Mouse (Mus musculus) heart, adult 2 months (tissue): ENCODE data around the gene Frzb. TPM values are rescaled to one million over a fixed set of nuclear protein-coding genes. Genes with fewer than 3 reads are reported as not detected.

ENCODE experiments used
- DNase-seq, 2 experiments: peaks; one replicate each; pipeline ENCODE4 v3.0.0; 2021
- H3K27ac ChIP-seq: fragments of 200-600 bp; 2 replicates; pipeline ENCODE4 v1.8.1; 2022
- H3K27me3 ChIP-seq: fragments of 200-500 bp; 2 replicates; pipeline ENCODE4 v1.6.1; 2012; ENCODE audit warnings: mild to moderate bottlenecking, low read length, inconsistent platforms, mixed read lengths; ENCODE audit not compliant: control insufficient read depth, insufficient read depth
- H3K36me3 ChIP-seq: fragments of 200-500 bp; 2 replicates; pipeline ENCODE4 v1.6.1; 2012; ENCODE audit warnings: low read length, inconsistent platforms; ENCODE audit not compliant: control insufficient read depth, insufficient read depth
- H3K4me1 ChIP-seq: fragments of 200-500 bp; 2 replicates; pipeline ENCODE4 v1.6.1; 2011; ENCODE audit warnings: low read length; ENCODE audit not compliant: control insufficient read depth, insufficient read depth
- H3K4me3 ChIP-seq: fragments of 200-600 bp; 2 replicates; pipeline ENCODE4 v1.8.1; 2022
- H3K79me2 ChIP-seq: fragments of 200-500 bp; replicated peaks from 2 replicates; pipeline ENCODE4 v1.6.1; 2012; ENCODE audit warnings: mild to moderate bottlenecking, inconsistent platforms, low read length, moderate library complexity, mixed read lengths; ENCODE audit not compliant: control insufficient read depth, insufficient read depth
- H3K9ac ChIP-seq: fragments of 200-500 bp; 2 replicates; pipeline ENCODE4 v1.6.1; 2012; ENCODE audit warnings: low read depth, mild to moderate bottlenecking, control low read depth, inconsistent platforms, low read length, mixed read lengths
- CTCF ChIP-seq: fragments of 200-600 bp; IDR thresholded peaks from 2 replicates; pipeline ENCODE4 v1.8.1; 2022; ENCODE audit warnings: antibody characterized with exemption, mild to moderate bottlenecking, moderate library complexity
- EP300 ChIP-seq: fragments of 200-500 bp; IDR thresholded peaks from 2 replicates; pipeline ENCODE4 v1.6.1; 2011; ENCODE audit warnings: low read depth, low read length, control low read depth; ENCODE audit not compliant: insufficient read depth
- POLR2A ChIP-seq: fragments of 200-500 bp; IDR thresholded peaks from 2 replicates; pipeline ENCODE4 v1.6.1; 2011; ENCODE audit warnings: mild to moderate bottlenecking, low read depth, low read length, control low read depth; ENCODE audit not compliant: insufficient read depth
- whole genome bisulfite sequencing: fragments of 180-500 bp; shearing (Covaris S2); methylation state at CpG from one replicate; pipeline ENCODE4 v1.1.7; 2018; 5-methylcytosine and 5-hydroxymethylcytosine counted together
- intact Hi-C: fragments of 180-260 bp; cut with DNase I; formaldehyde crosslinking; loops from one replicate; pipeline ENCODE4 v1.15.1; 2025
- polyA plus RNA-seq: library from polyadenylated mRNA; depleted of rRNA; stranded (reverse); fragments of >200 nt; gene quantifications from 2 replicates; pipeline ENCODE4 v1.2.3, GENCODE M21; 2012
- total RNA-seq, 2 experiments: library from RNA; stranded (reverse); gene quantifications; 2 replicates each; pipeline ENCODE4 v1.2.3; 2021

The Frzb gene
- total and polyA plus RNA-seq, 3 experiments: 2.8 to 6.0 (median 5.7) TPM

GRCm38 (mm10) chr2:80413124-80413523, 34.3 kb downstream of the Frzb start:
- intact Hi-C loops: no loop called here
- Histone ChIP-seq H3K4me3 (no peak overlapping the region), H3K27ac (no peak overlapping the region), H3K36me3 (no peaks in the 10 kb centered on the region), H3K79me2 (no peaks in the 10 kb centered on the region), H3K4me1 (no peaks in the 10 kb centered on the region; the same call in 1 of the 2 replicates), H3K9ac (no peak overlapping the region), H3K27me3 (no peaks in the 10 kb centered on the region)
- DNase-seq: no peak
- TF ChIP-seq CTCF (no peak), POLR2A (no peak), EP300 (no peak)
- WGBS: 70% methylated on average over 18 of the region's 18 CpGs

DNA sequence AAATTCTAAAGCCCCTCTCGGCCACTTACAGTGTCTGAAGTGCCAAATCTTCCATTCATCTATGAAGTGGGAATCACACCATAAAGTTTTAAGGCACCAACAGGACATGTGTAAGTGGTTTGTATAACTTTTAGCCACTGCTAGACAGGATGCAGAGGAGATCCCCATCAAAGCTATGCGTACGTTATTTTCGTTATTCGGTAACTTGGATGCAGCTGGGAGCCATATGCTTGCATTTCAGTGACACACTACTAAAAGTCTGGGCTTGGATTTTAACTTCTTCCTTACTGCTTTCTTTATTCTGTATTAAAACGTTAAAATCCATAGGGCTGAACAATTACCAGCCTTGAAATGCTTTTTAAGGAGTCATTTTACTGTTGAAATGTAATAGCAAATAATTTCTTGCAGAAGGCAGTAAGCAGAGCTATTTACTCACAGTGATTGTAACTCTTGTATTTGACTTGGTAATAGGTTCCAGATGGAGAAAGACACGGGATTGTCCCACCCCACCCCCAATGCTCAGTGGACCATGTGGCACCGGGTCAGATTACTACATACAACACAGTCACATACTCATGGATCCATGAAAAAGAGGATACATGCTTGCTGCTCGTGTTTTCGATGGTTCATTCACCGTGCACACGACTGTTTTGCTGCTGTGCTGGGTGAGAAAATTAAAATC, 37.4 kb downstream of the Frzb start:
- Histone ChIP-seq H3K9ac (no peak overlapping the region), H3K79me2 (no peaks in the 10 kb centered on the region), H3K27ac (no peak overlapping the region), H3K27me3 (no peaks in the 10 kb centered on the region), H3K4me1 (no peaks in the 10 kb centered on the region; the same call in 1 of the 2 replicates), H3K36me3 (no peaks in the 10 kb centered on the region), H3K4me3 (no peak overlapping the region)
- intact Hi-C loops: no loop called here
- no peak for DNase-seq
- no peak for TF ChIP-seq CTCF
- no peak for TF ChIP-seq POLR2A
- no peak for TF ChIP-seq EP300
- 82% methylated on average over 12 of the region's 12 CpGs for WGBS

DNA sequence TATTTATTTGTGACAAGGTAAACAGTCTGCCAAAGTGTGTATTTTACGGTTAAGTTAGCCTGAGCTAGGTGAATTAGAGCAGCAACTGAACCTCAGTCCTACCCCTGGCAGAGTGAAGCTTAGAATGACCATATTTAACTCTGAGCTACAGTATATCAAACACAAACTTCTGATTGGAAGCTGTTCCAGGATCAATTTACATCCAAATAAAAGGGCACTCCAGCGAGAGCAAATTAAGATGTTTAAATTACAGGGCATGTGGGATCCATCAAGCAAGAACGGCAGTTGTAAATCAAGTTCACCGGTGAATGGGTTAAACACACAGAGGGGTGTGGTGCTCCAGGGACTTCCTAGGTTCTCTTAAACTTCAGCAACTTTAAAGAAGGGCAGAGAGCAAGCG, 42.7 kb downstream of the Frzb start:
- 65% methylated on average over 5 of the region's 5 CpGs for WGBS
- H3K4me3 ChIP-seq: no peak overlapping the region
- H3K4me1 ChIP-seq: no peaks in the 10 kb centered on the region
- TF ChIP-seq POLR2A (no peak), EP300 (no peak), CTCF (no peak)
- no peaks in the 10 kb centered on the region for H3K79me2 ChIP-seq
- no peak overlapping the region for H3K27ac ChIP-seq
- no peak for DNase-seq
- H3K27me3 ChIP-seq: no peaks in the 10 kb centered on the region
- no peaks in the 10 kb centered on the region for H3K36me3 ChIP-seq
- intact Hi-C loops: no loop called here
- H3K9ac ChIP-seq: no peak overlapping the region

GRCm38 (mm10) chr2:80398595-80399099, 48.8 kb downstream of the Frzb start:
- DNase-seq: no peak
- TF ChIP-seq POLR2A (no peak), EP300 (no peak), CTCF (no peak)
- H3K27me3 ChIP-seq: no peaks in the 10 kb centered on the region
- H3K27ac ChIP-seq: no peak overlapping the region
- H3K4me1 ChIP-seq: no peaks in the 10 kb centered on the region
- WGBS: 55% methylated on average over 3 of the region's 3 CpGs
- no peak overlapping the region for H3K4me3 ChIP-seq
- intact Hi-C loops: no loop called here
- no peaks in the 10 kb centered on the region for H3K36me3 ChIP-seq
- no peak overlapping the region for H3K9ac ChIP-seq
- no peaks in the 10 kb centered on the region for H3K79me2 ChIP-seq

GRCm38 (mm10) chr2:80396864-80397263, 50.6 kb downstream of the Frzb start:
- Histone ChIP-seq H3K4me3 (no peak overlapping the region), H3K36me3 (no peaks in the 10 kb centered on the region), H3K9ac (no peak overlapping the region), H3K27me3 (no peaks in the 10 kb centered on the region), H3K79me2 (no peaks in the 10 kb centered on the region), H3K4me1 (no peaks in the 10 kb centered on the region), H3K27ac (no peak overlapping the region)
- DNase-seq: no peak
- intact Hi-C loops: no loop called here
- no peak for TF ChIP-seq CTCF
- TF ChIP-seq POLR2A: no peak
- TF ChIP-seq EP300: no peak
- 74% methylated on average over 3 of the region's 3 CpGs for WGBS

GRCm38 (mm10) chr2:80396057-80396456, 51.4 kb downstream of the Frzb start:
- no peaks in the 10 kb centered on the region for H3K79me2 ChIP-seq
- H3K4me3 ChIP-seq: no peak overlapping the region
- no peaks in the 10 kb centered on the region for H3K4me1 ChIP-seq
- H3K27me3 ChIP-seq: no peaks in the 10 kb centered on the region
- TF ChIP-seq CTCF (no peak), POLR2A (no peak), EP300 (no peak)
- H3K36me3 ChIP-seq: no peaks in the 10 kb centered on the region
- intact Hi-C loops: no loop called here
- H3K27ac ChIP-seq: no peak overlapping the region
- H3K9ac ChIP-seq: no peak overlapping the region
- 73% methylated on average over 7 of the region's 7 CpGs for WGBS
- DNase-seq: no peak
